Mouse (Mus musculus): ENCODE results near the gene Gtf3c5.

DNA sequence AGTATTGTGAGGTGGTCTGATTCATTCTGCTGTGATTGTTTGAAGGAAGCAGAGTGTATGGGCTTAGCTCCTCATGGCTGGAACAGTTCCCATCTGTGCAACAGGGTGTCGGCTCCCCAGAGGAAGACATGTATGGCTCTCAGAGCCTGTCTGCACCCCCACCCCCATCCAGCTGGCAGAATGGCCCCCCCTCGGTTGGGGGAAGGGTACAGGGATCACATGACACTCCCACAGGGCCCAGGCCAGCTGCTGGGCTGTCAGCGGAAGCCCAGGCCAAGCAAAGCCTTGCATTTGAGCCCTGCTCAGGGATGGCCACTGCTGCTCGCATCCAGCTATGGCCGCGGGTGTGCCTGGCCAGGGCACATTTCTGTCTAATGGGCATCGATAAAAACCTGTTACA, 44.3 kb downstream of the Gtf3c5 start:
- TF ChIP-seq CTCF (IDR thresholded peaks at IDR 0.05; ENCODE audit: extremely low read depth, insufficient read depth, low read length): no peak
- TF ChIP-seq POLR2A (IDR thresholded peaks at IDR 0.05; ENCODE audit: extremely low read depth, insufficient read depth, low read length): no peak
